In genomic region chr1:12507997-12508396, GRCm38 (mm10) we compare ENCODE assay signal across 26 mouse cellular contexts.
DNase-seq lines count a peak whose midpoint lies in the region; ATAC-seq and TF ChIP-seq lines count a peak whose summit lies in the region.
"Had no signal": no experiment of that assay in that cellular context is flagged by ENCODE, and none has a peak within 500 bp of the region (broad histone marks: within the 10 kb centered on the region; RNA-seq: fewer than 3 reads in every experiment).

No protein-coding gene starts in this region.

- H3K4me2 ChIP-seq in hindbrain, embryonic 13.5 days: no peak overlapping the region
- H3K4me2 ChIP-seq in lung, embryonic 14.5 days: no peak overlapping the region
- H3K4me2 ChIP-seq: intestine, embryonic 15.5 days; liver, embryonic 12.5 days; stomach, embryonic 15.5 days had no signal

- no peak overlapping the region for H3K27ac ChIP-seq in hindbrain, embryonic 13.5 days
- no peak overlapping the region for H3K27ac ChIP-seq in hindbrain, embryonic 10.5 days
- H3K27ac ChIP-seq in lung, embryonic 14.5 days (ENCODE audit: low read depth): no peak overlapping the region
- H3K27ac ChIP-seq: intestine, embryonic 15.5 days; kidney, postnatal 0 days; liver, embryonic 12.5 days; macrophage; stomach, embryonic 15.5 days had no signal

- no peak for TF ChIP-seq CTCF in lung, embryonic 14.5 days (IDR thresholded peaks at IDR 0.05; ENCODE audit: low read depth)

- ATAC-seq in hindbrain, embryonic 13.5 days (ENCODE audit: low FRiP score): 0 out of 2 replicates have a peak, but pooled peaks have one; percentile 13
- ATAC-seq in lung, embryonic 14.5 days (ENCODE audit: insufficient read depth): no peak
- no peak for ATAC-seq in megakaryocyte progenitor cell, adult 5-6 weeks (replicated peaks; ENCODE audit: poor library complexity)
- ATAC-seq: forebrain, embryonic 14.5 days; intestine, embryonic 15.5 days; liver, embryonic 12.5 days; liver, postnatal 0 days; lung, postnatal 0 days had no signal

- DNase-seq in heart, adult 11 months: peak; percentile 86
- DNase-seq in heart, postnatal 36 days: no peak
- no peak for DNase-seq in hindbrain, embryonic 10.5 days (ENCODE audit: low spot score)
- peak; percentile 28 for DNase-seq in lung, embryonic 14.5 days
- no peak for DNase-seq in lung, postnatal 4 days
- peak; percentile 9 to 30 for DNase-seq in heart, postnatal 10 days
- DNase-seq: adrenal gland, adult 8-10 months; cerebellum, adult 2 months; cerebellum, postnatal 25 days; gastrocnemius, postnatal 14 days; kidney, adult 2 months; layer of hippocampus, postnatal 36 days; left cerebral cortex, postnatal 4 days; liver, postnatal 0 days; right cerebral cortex, postnatal 25 days; thymus, postnatal 14 days had no signal

- H3K36me3 ChIP-seq in hindbrain, embryonic 13.5 days: no peaks in the 10 kb centered on the region
- H3K36me3 ChIP-seq in hindbrain, embryonic 10.5 days: no peaks in the 10 kb centered on the region
- no peaks in the 10 kb centered on the region for H3K36me3 ChIP-seq in lung, embryonic 14.5 days (ENCODE audit: insufficient read depth)
- H3K36me3 ChIP-seq: G1E; intestine, embryonic 15.5 days; liver, embryonic 12.5 days; stomach, embryonic 15.5 days had no signal

- no peak overlapping the region for H3K9ac ChIP-seq in hindbrain, embryonic 13.5 days
- no peak overlapping the region for H3K9ac ChIP-seq in lung, embryonic 14.5 days
- H3K9ac ChIP-seq: intestine, embryonic 15.5 days; liver, embryonic 12.5 days; liver, postnatal 0 days; stomach, embryonic 15.5 days had no signal

- H3K4me1 ChIP-seq in hindbrain, embryonic 13.5 days (replicated peaks): no peaks in the 10 kb centered on the region
- no peaks in the 10 kb centered on the region for H3K4me1 ChIP-seq in hindbrain, embryonic 10.5 days (replicated peaks)
- H3K4me1 ChIP-seq in lung, embryonic 14.5 days (ENCODE audit: insufficient read depth): peaks cover 10% of the 10 kb centered on the region; the same call in 1 of the 2 replicates
- H3K4me1 ChIP-seq: intestine, embryonic 15.5 days; liver, embryonic 12.5 days; stomach, embryonic 15.5 days had no signal

- intact Hi-C loops in heart, postnatal 36 days (cut with DNase I): no loop called here
- intact Hi-C loops in heart, postnatal 10 days (cut with DNase I): no loop called here

- 70% methylated on average over 3 of the region's 3 CpGs for WGBS in hindbrain, embryonic 13.5 days
- 63% methylated on average over 3 of the region's 3 CpGs for WGBS in hindbrain, embryonic 10.5 days
- WGBS in lung, embryonic 14.5 days: 42% methylated on average over 3 of the region's 3 CpGs

- no peaks in the 10 kb centered on the region for H3K27me3 ChIP-seq in hindbrain, embryonic 13.5 days
- no peaks in the 10 kb centered on the region for H3K27me3 ChIP-seq in hindbrain, embryonic 10.5 days (ENCODE audit: insufficient read depth, poor library complexity, severe bottlenecking)
- H3K27me3 ChIP-seq in lung, embryonic 14.5 days (ENCODE audit: insufficient read depth, low read length): no peaks in the 10 kb centered on the region
- H3K27me3 ChIP-seq: intestine, embryonic 15.5 days; liver, embryonic 12.5 days; stomach, embryonic 15.5 days had no signal

- no peaks in the 10 kb centered on the region for H3K9me3 ChIP-seq in hindbrain, embryonic 13.5 days
- H3K9me3 ChIP-seq in hindbrain, embryonic 10.5 days: 0 out of 2 replicates have a peak, but pooled peaks cover 5% of the 10 kb centered on the region
- no peaks in the 10 kb centered on the region for H3K9me3 ChIP-seq in lung, embryonic 14.5 days (ENCODE audit: low read depth, low read length)
- H3K9me3 ChIP-seq: intestine, embryonic 15.5 days; liver, embryonic 12.5 days; stomach, embryonic 15.5 days had no signal

- H3K4me3 ChIP-seq in hindbrain, embryonic 13.5 days: no peak overlapping the region
- H3K4me3 ChIP-seq in hindbrain, embryonic 10.5 days: no peak overlapping the region
- no peak overlapping the region for H3K4me3 ChIP-seq in lung, embryonic 14.5 days (ENCODE audit: low read depth, low read length)
- H3K4me3 ChIP-seq: intestine, embryonic 15.5 days; liver, embryonic 12.5 days; stomach, embryonic 15.5 days had no signal

Comparison
In these comparisons a context has a peak if more than half of its experiments do, and no peak if none do; other contexts are left out.
1. DNase-seq: peak in heart, adult 11 months (single experiment), lung, embryonic 14.5 days (single experiment) and heart, postnatal 10 days (2 of 2); none in heart, postnatal 36 days (0 of 2), hindbrain, embryonic 10.5 days (single experiment) and lung, postnatal 4 days (0 of 2).